Mouse (Mus musculus) liver, postnatal 0 days (tissue): ENCODE measurements around the gene Sf3a2.

Experiments
- CTCF ChIP-seq: sonication (generic); IDR thresholded peaks from 2 replicates; pipeline ENCODE4 v1.5.1; 2016; ENCODE audit warnings: antibody characterized with exemption, low read depth
- EP300 ChIP-seq: IDR thresholded peaks from 2 replicates; pipeline ENCODE4 v1.6.1; 2016; ENCODE audit warnings: antibody characterized with exemption, low read depth, mild to moderate bottlenecking

DNA sequence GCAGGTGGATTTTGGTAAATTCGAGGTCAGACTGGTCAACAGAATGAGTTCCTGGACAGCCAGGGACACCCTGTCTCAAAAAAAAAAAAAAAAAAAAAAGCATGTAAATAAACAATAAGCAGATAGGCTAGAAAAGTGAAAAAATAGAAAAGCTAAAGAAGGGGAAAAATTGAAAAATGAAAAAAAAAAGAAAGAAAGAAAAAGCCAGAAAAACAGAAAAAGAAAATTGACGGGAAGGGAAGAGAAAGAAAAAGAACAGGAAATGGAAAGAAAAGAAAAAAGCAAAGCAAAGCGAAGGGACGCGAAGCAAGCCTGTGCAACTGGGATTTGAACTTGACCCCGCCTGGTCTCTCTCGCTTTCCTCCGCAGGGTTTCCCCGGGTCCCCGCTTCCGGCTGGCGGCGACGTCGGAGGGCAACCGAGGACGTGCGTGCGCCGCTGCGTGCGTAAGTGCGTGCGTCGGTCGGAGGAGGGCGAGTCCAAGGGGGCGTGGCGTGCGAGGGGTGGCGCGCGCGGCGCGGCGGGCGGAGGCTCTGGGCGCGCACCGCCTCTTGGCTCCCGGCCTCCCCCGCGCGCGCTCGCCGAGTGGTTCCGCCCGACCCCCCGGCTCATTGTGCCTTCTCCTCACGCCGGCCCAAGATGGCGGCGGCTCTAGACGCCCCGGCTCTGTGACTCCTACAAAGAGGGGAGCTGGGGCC is 43.3 kb upstream of the Sf3a2 start, which contains the start of gene Dot1l:
- no peak for TF ChIP-seq CTCF
- no peak for TF ChIP-seq EP300
